Mouse (Mus musculus) CD4-positive naive resting alpha-beta T cell, adult 76 days (primary cell): ENCODE data around the gene 1700042G07Rik. TPM values are rescaled to one million over a fixed set of nuclear protein-coding genes. Genes with fewer than 3 reads are reported as not detected.

Experiments
- total RNA-seq: library from RNA; stranded (reverse); gene quantifications from one replicate; pipeline ENCODE4 v1.2.4, GENCODE M21; 2023

The 1700042G07Rik gene
- total RNA-seq, result not detected

DNA sequence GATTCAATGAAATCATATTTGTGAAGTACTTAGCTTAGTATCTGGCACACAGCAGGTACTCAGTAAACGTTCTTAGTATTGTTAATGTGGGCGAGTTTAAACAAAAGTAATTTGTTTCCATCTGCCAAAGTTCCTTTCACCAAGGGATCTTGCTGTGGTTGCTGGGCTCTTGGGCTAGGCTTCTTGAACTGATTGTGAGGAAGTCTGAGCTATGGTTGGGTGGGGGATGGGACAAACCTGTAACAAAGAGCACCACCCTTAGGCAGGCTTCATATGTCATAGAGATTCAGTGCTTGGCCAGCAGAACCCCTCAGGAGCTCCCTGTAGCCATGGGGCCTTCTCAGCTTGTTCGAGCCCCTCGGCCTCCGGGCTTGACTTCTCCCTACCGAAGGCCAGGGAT lies at the start of gene 1700042G07Rik, which contains the start of gene Gm49337:
Gene 1700042G07Rik, plus strand, starts transcription at position 301 of the 400 bp plus-strand sequence.
Gene Gm49337, plus strand, starts transcription at position 313 of the 400 bp plus-strand sequence.

DNA sequence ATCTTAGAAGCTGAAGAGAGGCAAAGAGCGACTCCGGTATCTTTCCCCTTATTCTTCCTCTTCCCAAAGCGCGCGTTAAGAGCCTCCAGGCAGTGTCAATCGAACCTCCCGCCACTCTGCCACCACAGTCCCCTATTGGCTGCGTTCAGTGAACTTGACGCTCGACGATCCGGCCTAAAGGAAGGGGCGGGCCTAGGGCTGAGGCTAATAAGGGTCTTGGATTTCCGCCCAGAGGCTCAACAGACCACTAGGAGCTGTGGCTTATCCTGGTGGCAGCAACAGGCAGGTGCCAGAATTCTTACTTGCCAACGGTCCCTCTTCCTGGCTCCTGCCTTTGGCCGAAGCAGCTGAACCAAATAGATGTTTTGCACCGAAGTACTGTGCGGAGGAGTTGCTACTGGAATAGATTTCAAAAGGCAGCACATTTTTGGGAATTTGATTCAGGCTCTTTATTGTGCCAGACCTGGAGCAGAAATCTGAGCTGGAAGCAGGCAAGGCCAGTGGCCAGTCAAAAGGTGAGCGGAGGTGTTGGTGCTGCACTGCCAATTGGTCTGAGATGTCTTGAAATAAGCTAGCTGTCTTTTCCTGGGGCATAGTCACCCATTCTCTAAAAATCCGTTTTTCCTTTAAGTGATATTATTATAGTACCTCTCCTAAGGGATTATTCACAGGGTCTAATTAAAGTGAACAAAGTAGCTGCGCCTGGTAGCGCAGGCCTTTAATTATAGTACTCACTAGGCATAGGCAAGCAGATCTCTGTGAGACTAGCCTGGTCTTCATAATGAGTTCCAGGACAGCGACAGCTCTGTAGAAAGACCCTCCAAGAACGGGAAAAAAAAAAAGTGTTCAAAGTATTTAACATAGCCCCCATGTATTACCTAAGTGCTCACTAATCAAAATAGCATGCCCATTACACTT lies 49.3 kb upstream of the 1700042G07Rik start, which contains the start of the genes Rad54l and Pomgnt1:
Gene Rad54l, minus strand, starts transcription at position 89 of the 918 bp plus-strand sequence.
Gene Pomgnt1, plus strand, starts transcription at position 239 of the 918 bp plus-strand sequence.

DNA sequence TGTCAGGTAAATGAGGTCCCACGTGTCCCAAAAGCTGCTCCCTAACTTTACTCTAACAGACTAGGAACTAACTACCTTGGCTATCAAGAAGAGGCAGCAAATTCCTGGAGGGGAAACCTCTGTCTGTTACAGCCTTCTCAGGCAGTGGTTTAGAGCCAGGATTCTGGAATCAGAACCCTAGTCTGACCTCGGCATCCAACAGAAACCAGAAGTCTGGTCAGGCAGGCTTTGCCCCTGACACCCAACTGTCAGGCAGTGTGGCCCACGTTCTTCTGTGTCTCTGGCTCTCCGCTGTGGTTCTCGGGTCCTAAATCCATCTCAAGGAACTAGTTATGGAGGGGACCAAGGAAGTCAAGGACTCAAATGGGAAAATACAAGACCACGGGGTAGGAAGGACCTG lies 21.9 kb upstream of the 1700042G07Rik start, which contains the start of gene Lurap1:
Gene Lurap1, minus strand, starts transcription at position 101 of the 400 bp plus-strand sequence.

DNA sequence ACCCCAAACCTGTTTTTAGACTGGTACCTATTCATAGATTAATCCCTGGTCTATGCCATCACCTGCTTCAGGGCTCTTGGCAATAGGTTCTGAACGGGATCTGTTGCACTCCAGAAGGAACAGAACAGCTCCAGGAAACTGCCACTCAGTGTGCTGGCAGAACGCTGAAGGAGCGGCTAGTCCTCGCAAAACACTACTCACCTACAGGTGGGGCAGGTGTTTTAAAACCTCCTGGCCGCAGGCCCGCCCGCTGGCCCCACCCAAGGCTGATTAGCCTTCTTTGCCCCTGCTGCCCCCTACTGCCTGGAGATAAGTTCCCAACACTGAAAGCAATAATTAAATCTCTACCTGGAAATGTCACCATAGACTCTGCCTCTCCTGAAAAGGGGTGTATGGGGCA lies 5.8 kb upstream of the 1700042G07Rik start, which contains the start of gene Tspan1:
Gene Tspan1, minus strand, starts transcription at position 198 of the 400 bp plus-strand sequence.

DNA sequence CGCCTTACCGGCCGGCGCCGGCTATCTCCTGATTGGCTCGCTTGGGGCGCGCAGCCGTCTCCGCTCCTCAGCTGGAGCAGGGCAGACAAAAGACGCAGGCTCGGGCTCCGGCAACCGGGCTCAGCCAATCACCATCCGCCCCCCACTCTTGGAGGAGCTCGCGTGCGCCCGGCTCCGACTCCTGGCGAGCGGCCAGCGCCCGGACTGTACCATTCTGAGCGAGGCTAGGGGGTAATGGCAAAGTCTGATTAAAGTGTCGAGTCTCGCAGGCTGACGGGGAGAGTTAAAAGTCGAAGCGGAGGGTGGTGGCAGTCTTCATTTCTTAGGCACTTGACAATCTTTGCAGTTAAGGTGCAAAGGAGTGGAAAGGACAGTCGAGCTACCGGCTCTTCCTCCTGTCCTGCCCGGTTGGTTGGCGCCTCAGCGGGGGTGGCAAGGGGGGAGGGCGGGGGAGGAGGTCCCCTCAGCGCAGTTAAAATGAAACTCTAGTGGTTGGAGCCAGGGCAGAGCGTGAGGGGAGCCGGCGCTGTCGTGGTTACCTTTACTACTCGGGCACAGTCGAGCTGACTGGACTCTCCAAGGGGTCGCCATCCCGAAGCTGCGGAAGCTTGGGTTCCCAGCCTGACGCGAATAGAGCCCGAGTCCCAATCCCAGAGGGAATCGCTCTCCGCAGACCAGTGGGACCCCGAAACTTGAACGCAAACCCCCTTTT lies 48.1 kb downstream of the 1700042G07Rik start, which contains the start of gene Pik3r3:
Gene Pik3r3, plus strand, starts transcription at position 479 of the 712 bp plus-strand sequence.

Other genes starting within 250 kb of the 1700042G07Rik start
- not detected for gene Dmbx1, start 233.4 kb upstream of the 1700042G07Rik start, total RNA-seq
- gene Faah, start 155.4 kb upstream of the 1700042G07Rik start, total RNA-seq, result 141 TPM
- 63.0 TPM for gene Nsun4, start 119.5 kb upstream of the 1700042G07Rik start, total RNA-seq
- gene Uqcrh, start 98.3 kb upstream of the 1700042G07Rik start, total RNA-seq, result 297 TPM
- gene Lrrc41, start 98.1 kb upstream of the 1700042G07Rik start, total RNA-seq, result 25.1 TPM
- gene Rad54l, start 49.7 kb upstream of the 1700042G07Rik start, total RNA-seq, result 0.38 TPM
- 31.9 TPM for gene Pomgnt1, start 49.5 kb upstream of the 1700042G07Rik start, total RNA-seq
- gene Lurap1, start 22.0 kb upstream of the 1700042G07Rik start, total RNA-seq, result 0.56 TPM
- not detected for gene Tspan1, start 5.8 kb upstream of the 1700042G07Rik start, total RNA-seq
- not detected for gene Gm49337, start within 50 bp of the 1700042G07Rik start, total RNA-seq
- 3.2 TPM for gene Pik3r3, start 48.2 kb downstream of the 1700042G07Rik start, total RNA-seq